Comparison of ENCODE assay signal across 8 mouse cellular contexts in genomic region chr2:31142505-31142904, GRCm38 (mm10). TPM values are rescaled to one million over a fixed set of nuclear protein-coding genes. Genes with fewer than 3 reads are reported as not detected.
DNase-seq lines count a peak whose midpoint lies in the region; ATAC-seq and TF ChIP-seq lines count a peak whose summit lies in the region.

No protein-coding gene starts in this region.

- peak; percentile 27 for DNase-seq in CD4-positive, CD25-positive, alpha-beta regulatory T cell, adult 2 months (ENCODE audit: low read depth, low spot score)
- peak in 1 of 2 experiments; percentile 24 for DNase-seq in spleen, adult 2 months (ENCODE audit: low read depth in 1 of 2, low spot score in 2 of 2)
- no peak for DNase-seq in spleen, postnatal 14 days (ENCODE audit: low spot score in 2 of 2)
- DNase-seq in kidney, postnatal 4 days: peak; percentile 27 to 55
- DNase-seq in ovary, postnatal 36 days (ENCODE audit: low spot score): no peak
- no peak for DNase-seq in adrenal gland, adult 8-10 months

- no peak; the same call in 1 of the 2 replicates for TF ChIP-seq CTCF in spleen, adult 2 months (IDR thresholded peaks at IDR 0.05; ENCODE audit: extremely low read depth, insufficient read depth, insufficient read length, insufficient replicate concordance)

- peak overlapping the region; percentile 77 for H3K4me3 ChIP-seq in spleen, adult 2 months (ENCODE audit: extremely low read depth, insufficient read depth, insufficient read length)

- H3K4me1 ChIP-seq in spleen, adult 2 months (ENCODE audit: control insufficient read depth, insufficient read depth, insufficient read length): peaks cover 38% of the 10 kb centered on the region

- no peak for ATAC-seq in CD4-positive, CD25-positive, alpha-beta regulatory T cell, adult 4 months
- peak; percentile 23; the same call in 1 of the 2 replicates for ATAC-seq in neutrophil, adult 5-6 weeks (ENCODE audit: extremely low read depth, insufficient number of reproducible peaks, low FRiP score, poor library complexity, severe bottlenecking)

- H3K27ac ChIP-seq in spleen, adult 2 months (ENCODE audit: insufficient read depth, low read length): peak overlapping the region; percentile 83

- no peak for TF ChIP-seq POLR2A in spleen, adult 2 months (IDR thresholded peaks at IDR 0.05; ENCODE audit: low read depth, low read length)

- H3K27me3 ChIP-seq in spleen, adult 2 months (ENCODE audit: control insufficient read depth, insufficient read depth, low read length): no peaks in the 10 kb centered on the region

- WGBS in spleen, adult 2 months: 23% methylated on average over 3 of the region's 3 CpGs

- H3K36me3 ChIP-seq in spleen, adult 2 months (ENCODE audit: control insufficient read depth, insufficient read depth, low read length): peaks cover 1% of the 10 kb centered on the region; the same call in 1 of the 2 replicates

RNA-seq across cellular contexts. Expression of gene Fnbp1, which starts 0.7 kb away (rescaled TPM):
- polyA plus RNA-seq in CD4-positive, CD25-positive, alpha-beta regulatory T cell, adult 4 months (2017; shearing (Covaris generic)): 10 to 100 TPM; 78.2 to 90.0 TPM
- polyA plus RNA-seq in spleen, adult 2 months (2012; rRNA removed): 78.7 and 92.4 TPM in 2 replicates
- 75.8 and 83.0 TPM in 2 replicates for total RNA-seq in neutrophil, adult 5-6 weeks (2017)
- 10 to 100 TPM; 45.9 to 89.0 (median 70.6) TPM for total RNA-seq in adrenal gland, adult 8-10 months (2022)

RNA-seq across cellular contexts. Expression of gene Gpr107, which starts 9.6 kb away (rescaled TPM):
- polyA plus RNA-seq in CD4-positive, CD25-positive, alpha-beta regulatory T cell, adult 4 months (2017; shearing (Covaris generic)): 10 to 100 TPM; 56.6 to 60.7 TPM
- 15.0 and 15.1 TPM in 2 replicates for polyA plus RNA-seq in spleen, adult 2 months (2012; rRNA removed)
- total RNA-seq in neutrophil, adult 5-6 weeks (2017): 56.0 and 58.8 TPM in 2 replicates
- 10 to 100 TPM; 61.9 to 93.4 (median 75.7) TPM for total RNA-seq in adrenal gland, adult 8-10 months (2022)

Comparison
In these comparisons a context has a peak if more than half of its experiments do, and no peak if none do; other contexts are left out.
1. DNase-seq: peak in CD4-positive, CD25-positive, alpha-beta regulatory T cell, adult 2 months (single experiment) and kidney, postnatal 4 days (2 of 2); none in spleen, postnatal 14 days (0 of 2), ovary, postnatal 36 days (single experiment) and adrenal gland, adult 8-10 months (single experiment).